Comparison of ENCODE assay signal across 8 mouse cellular contexts in the genomic region with DNA sequence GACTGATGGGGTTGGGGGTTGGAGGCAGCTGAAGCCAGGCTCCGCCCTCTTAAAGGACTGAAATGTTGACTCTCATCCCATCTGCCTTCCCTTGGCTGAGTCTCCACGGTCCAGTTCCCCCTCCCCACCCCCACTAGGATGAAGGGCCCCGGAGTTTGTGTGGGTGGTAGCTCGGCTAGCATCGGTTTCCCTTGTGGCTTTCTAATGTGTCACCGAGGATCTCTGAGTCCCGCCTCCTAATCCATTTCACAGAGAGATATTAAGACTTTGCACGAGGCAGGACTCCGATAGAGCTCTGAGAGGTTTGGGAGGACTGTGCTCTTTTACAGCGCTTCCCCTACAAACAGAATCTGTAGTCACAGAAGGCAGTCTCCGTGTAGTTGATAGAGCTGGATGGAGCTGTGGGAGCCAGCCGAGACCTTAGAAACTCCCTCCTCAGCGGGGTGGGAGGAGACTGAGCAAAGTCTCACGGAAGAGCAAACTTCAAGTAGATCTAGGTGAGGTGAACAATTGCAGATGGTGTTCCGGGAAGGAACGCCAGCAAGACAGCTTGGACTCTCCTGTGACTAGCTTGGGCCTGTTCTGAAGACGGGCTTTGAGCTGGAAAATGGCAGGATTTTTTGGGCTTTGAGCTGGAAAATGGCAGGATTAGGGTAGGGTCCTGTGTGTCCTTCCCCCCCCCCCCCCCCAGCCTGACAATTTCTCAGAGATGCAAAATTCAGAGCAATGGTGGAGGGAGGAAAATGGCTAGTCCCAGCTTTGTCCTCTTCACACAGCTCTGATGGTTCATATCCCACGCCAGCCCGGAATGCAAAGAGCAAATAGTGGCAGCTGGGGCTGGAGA. TPM values are rescaled to one million over a fixed set of nuclear protein-coding genes. Genes with fewer than 3 reads are reported as not detected.
DNase-seq lines count a peak whose midpoint lies in the region; ATAC-seq and TF ChIP-seq lines count a peak whose summit lies in the region.

A gene (minus strand): TSS at position 1 of the 844 bp plus-strand sequence.

- ATAC-seq in embryonic facial prominence, embryonic 13.5 days (ENCODE audit: insufficient number of reproducible peaks, insufficient read depth, low FRiP score, low TSS enrichment, low read depth) = no peak
- no peak for ATAC-seq in heart, embryonic 13.5 days (ENCODE audit: extremely low read depth, insufficient number of reproducible peaks, low FRiP score, low TSS enrichment)
- peak; percentile 64 for ATAC-seq in kidney, embryonic 15.5 days (replicated peaks; ENCODE audit: low FRiP score)
- no peak for ATAC-seq in liver, embryonic 12.5 days

- DNase-seq in CD4-positive, CD25-positive, alpha-beta regulatory T cell, adult 2 months (ENCODE audit: low read depth, low spot score) = peak; percentile 76
- peak; percentile 69 for DNase-seq in MEL (ENCODE audit: low read depth, low spot score)
- DNase-seq in retina, postnatal 1 day = peak; percentile 94
- DNase-seq in c-Kit-positive CD71-positive TER-119-positive erythroid progenitor cells, embryonic 14.5 days (ENCODE audit: low spot score) = no peak

- peak in 1 of 2 experiments; percentile 28; a peak in 1 of 4 replicates for TF ChIP-seq POLR2A in MEL (IDR thresholded peaks at IDR 0.05; ENCODE audit: control insufficient read depth in 1 of 2, insufficient read depth in 1 of 2, low read depth in 1 of 2, low read length in 2 of 2, poor library complexity in 1 of 2)

- no peak for TF ChIP-seq CTCF in MEL (IDR thresholded peaks at IDR 0.05 in 2 of 3, conservative IDR thresholded peaks at IDR 0.05 in 1 of 3; ENCODE audit: control insufficient read depth in 1 of 3, insufficient read depth in 1 of 3, low read depth in 2 of 3, low read length in 3 of 3, poor library complexity in 1 of 3, severe bottlenecking in 1 of 3)

- H3K36me3 ChIP-seq in MEL (ENCODE audit: control insufficient read depth in 1 of 2, insufficient read depth in 2 of 2, low read length in 2 of 2) = peaks cover 0 to 3% of the 10 kb centered on the region in 2 experiments; a peak in 2 of 4 replicates
- no peaks in the 10 kb centered on the region for H3K36me3 ChIP-seq in embryonic facial prominence, embryonic 13.5 days
- no peaks in the 10 kb centered on the region for H3K36me3 ChIP-seq in heart, embryonic 13.5 days
- no peaks in the 10 kb centered on the region for H3K36me3 ChIP-seq in kidney, embryonic 15.5 days
- no peaks in the 10 kb centered on the region for H3K36me3 ChIP-seq in liver, embryonic 12.5 days

- no peak for TF ChIP-seq RAD21 in MEL (IDR thresholded peaks at IDR 0.05; ENCODE audit: low read depth, low read length)

- no peaks in the 10 kb centered on the region for H3K79me2 ChIP-seq in MEL (ENCODE audit: control insufficient read depth, insufficient read depth, low read length, poor library complexity)

- peaks cover 2 to 3% of the 10 kb centered on the region in 2 experiments; a peak in 3 of 4 replicates for H3K27me3 ChIP-seq in MEL (ENCODE audit: control insufficient read depth in 1 of 2, insufficient read depth in 2 of 2, low read length in 2 of 2)
- H3K27me3 ChIP-seq in embryonic facial prominence, embryonic 13.5 days = no peaks in the 10 kb centered on the region
- peaks cover 5% of the 10 kb centered on the region; the same call in 1 of the 2 replicates for H3K27me3 ChIP-seq in heart, embryonic 13.5 days (replicated peaks)
- H3K27me3 ChIP-seq in kidney, embryonic 15.5 days = no peaks in the 10 kb centered on the region
- H3K27me3 ChIP-seq in liver, embryonic 12.5 days (replicated peaks) = peaks cover 66% of the 10 kb centered on the region

- no peak for TF ChIP-seq EP300 in MEL (IDR thresholded peaks at IDR 0.05; ENCODE audit: low read depth in 1 of 2, low read length in 2 of 2)

- peak within 1 kb of the TSS; percentile 85 for H3K4me2 ChIP-seq in embryonic facial prominence, embryonic 13.5 days
- H3K4me2 ChIP-seq in heart, embryonic 13.5 days = peak within 1 kb of the TSS; percentile 81
- H3K4me2 ChIP-seq in kidney, embryonic 15.5 days = peak within 1 kb of the TSS; percentile 82
- peak within 1 kb of the TSS; percentile 32 for H3K4me2 ChIP-seq in liver, embryonic 12.5 days

- no peaks in the 10 kb centered on the region for H3K9me3 ChIP-seq in MEL (replicated peaks; ENCODE audit: insufficient read depth, low read length)
- H3K9me3 ChIP-seq in embryonic facial prominence, embryonic 13.5 days = no peaks in the 10 kb centered on the region
- H3K9me3 ChIP-seq in heart, embryonic 13.5 days = no peaks in the 10 kb centered on the region
- no peaks in the 10 kb centered on the region for H3K9me3 ChIP-seq in kidney, embryonic 15.5 days (replicated peaks)
- H3K9me3 ChIP-seq in liver, embryonic 12.5 days (replicated peaks) = no peaks in the 10 kb centered on the region

- peaks cover 0 to 4% of the 10 kb centered on the region in 2 experiments; a peak in 2 of 4 replicates for H3K4me1 ChIP-seq in MEL (ENCODE audit: control insufficient read depth in 1 of 2, insufficient read depth in 2 of 2, low read length in 2 of 2)
- peaks cover 65% of the 10 kb centered on the region for H3K4me1 ChIP-seq in embryonic facial prominence, embryonic 13.5 days
- H3K4me1 ChIP-seq in heart, embryonic 13.5 days = peaks cover 59% of the 10 kb centered on the region
- H3K4me1 ChIP-seq in kidney, embryonic 15.5 days = peaks cover 50% of the 10 kb centered on the region
- H3K4me1 ChIP-seq in liver, embryonic 12.5 days = peaks cover 16% of the 10 kb centered on the region

- H3K27ac ChIP-seq in MEL (ENCODE audit: control insufficient read depth, low read depth, low read length) = peak within 1 kb of the TSS; percentile 64
- H3K27ac ChIP-seq in embryonic facial prominence, embryonic 13.5 days = peak within 1 kb of the TSS; percentile 91
- H3K27ac ChIP-seq in heart, embryonic 13.5 days (replicated peaks) = peak within 1 kb of the TSS; percentile 99
- H3K27ac ChIP-seq in kidney, embryonic 15.5 days = peak within 1 kb of the TSS; percentile 98
- peak within 1 kb of the TSS; percentile 50; the same call in 1 of the 2 replicates for H3K27ac ChIP-seq in liver, embryonic 12.5 days

- WGBS in embryonic facial prominence, embryonic 13.5 days = 11% methylated on average over 19 of the region's 19 CpGs
- 8% methylated on average over 19 of the region's 19 CpGs for WGBS in heart, embryonic 13.5 days
- WGBS in kidney, embryonic 15.5 days = 9% methylated on average over 19 of the region's 19 CpGs
- WGBS in liver, embryonic 12.5 days (ENCODE audit: insufficient replicate concordance) = 8% methylated on average over 19 of the region's 19 CpGs

- H3K9ac ChIP-seq in MEL (ENCODE audit: control insufficient read depth, low read depth, low read length, poor library complexity, severe bottlenecking) = peak within 1 kb of the TSS; percentile 42
- H3K9ac ChIP-seq in embryonic facial prominence, embryonic 13.5 days = peak within 1 kb of the TSS; percentile 66
- peak within 1 kb of the TSS; percentile 86 for H3K9ac ChIP-seq in heart, embryonic 13.5 days
- H3K9ac ChIP-seq in kidney, embryonic 15.5 days = peak within 1 kb of the TSS; percentile 62
- H3K9ac ChIP-seq in liver, embryonic 12.5 days = no peak within 1 kb of the TSS

- peak within 1 kb of the TSS; percentile 5 to 38; a peak in 3 of 4 replicates for H3K4me3 ChIP-seq in MEL (ENCODE audit: control insufficient read depth in 1 of 2, insufficient read depth in 1 of 2, low read depth in 2 of 2, low read length in 2 of 2)
- peak within 1 kb of the TSS; percentile 37 for H3K4me3 ChIP-seq in embryonic facial prominence, embryonic 13.5 days
- peak within 1 kb of the TSS; percentile 84 for H3K4me3 ChIP-seq in heart, embryonic 13.5 days
- H3K4me3 ChIP-seq in kidney, embryonic 15.5 days (replicated peaks) = peak within 1 kb of the TSS; percentile 72
- H3K4me3 ChIP-seq in liver, embryonic 12.5 days = 0 out of 2 replicates have a peak within 1 kb of the TSS, but pooled peaks have one; percentile 1

TF ChIP-seq in MEL, 35 proteins besides CTCF, POLR2A, EP300 and RAD21:
- TF ChIP-seq MAX (IDR thresholded peaks at IDR 0.05; ENCODE audit: low read length) (no peak), SMC3 (IDR thresholded peaks at IDR 0.05; ENCODE audit: low read depth, low read length) (no peak)

RNA-seq across cellular contexts. Expression of the gene that starts here (rescaled TPM):
- total RNA-seq in MEL (2012; rRNA removed) = 2.6 TPM in 2 replicates
- 1 to 10 TPM in 1 of 2 experiments, not detected in 1; 7.9 TPM for polyA plus RNA-seq in MEL (2012; ENCODE audit: insufficient read depth in 1 of 2, insufficient read length in 2 of 2, low read depth in 1 of 2, low replicate concordance in 2 of 2, missing spikeins in 1 of 2)
- 65.8 and 69.4 TPM in 2 replicates for polyA plus RNA-seq in embryonic facial prominence, embryonic 13.5 days (2015; fragmentation: Nextera tagmentation; extraction: Ambion mirVana)
- 122 and 130 TPM in 2 replicates for polyA plus RNA-seq in heart, embryonic 13.5 days (2015; fragmentation: Nextera tagmentation; extraction: Ambion mirVana)
- 83.0 and 86.1 TPM in 2 replicates for polyA plus RNA-seq in kidney, embryonic 15.5 days (2015; fragmentation: Nextera tagmentation; extraction: Ambion mirVana)
- 5.7 and 6.1 TPM in 2 replicates for polyA plus RNA-seq in liver, embryonic 12.5 days (2016; fragmentation: Nextera tagmentation; extraction: Ambion mirVana)

Comparison
In these comparisons a context has a peak if more than half of its experiments do, and no peak if none do; other contexts are left out.
1. H3K4me3 ChIP-seq: peak in every context shown above with its lines; median percentile 84 in heart, embryonic 13.5 days; 72 in kidney, embryonic 15.5 days; 37 in embryonic facial prominence, embryonic 13.5 days; 22 in MEL; 1 in liver, embryonic 12.5 days.
2. H3K4me2 ChIP-seq: peak in every context shown above with its lines; median percentile 85 in embryonic facial prominence, embryonic 13.5 days; 82 in kidney, embryonic 15.5 days; 81 in heart, embryonic 13.5 days; 32 in liver, embryonic 12.5 days.